23 mouse cellular contexts compared by ENCODE assay signal in genomic region chr17:11161436-11161835, GRCm38 (mm10).
A peak's percentile ranks its signal among the peaks of the same experiment; 100 is the strongest.
DNase-seq lines count a peak whose midpoint lies in the region; TF ChIP-seq lines count a peak whose summit lies in the region.
"Had no signal": no experiment of that assay in that cellular context is flagged by ENCODE, and none has a peak within 500 bp of the region (broad histone marks: within the 10 kb centered on the region; RNA-seq: fewer than 3 reads in every experiment).

No protein-coding gene starts in this region.

- TF ChIP-seq CTCF in layer of hippocampus, adult 2 months (conservative IDR thresholded peaks at IDR 0.05) = no peak

- peak; percentile 49 to 66 for DNase-seq in cerebellum, postnatal 14 days
- no peak for DNase-seq in cerebellum, adult 8-10 months
- DNase-seq in layer of hippocampus, adult 2 months (ENCODE audit: low spot score in 2 of 2) = no peak
- no peak for DNase-seq in layer of hippocampus, postnatal 36 days
- DNase-seq in brain, adult 2 months (ENCODE audit: low read depth, low spot score) = peak; percentile 44
- DNase-seq in mesoderm, embryonic 11.5 days (ENCODE audit: low read depth, low spot score) = peak; percentile 18
- no peak for DNase-seq in frontal cortex, adult 2 months (ENCODE audit: extremely low spot score in 1 of 2, low spot score in 1 of 2)
- DNase-seq: adrenal gland, adult 2 months; B cell, adult 2 months; embryo, embryonic 11 days; gastrocnemius, postnatal 14 days; heart, adult 11 months; kidney, adult 18-20 months; kidney, postnatal 4 days; layer of hippocampus, adult 9-11 months; liver; right cerebral cortex, postnatal 25 days had no signal

- peak overlapping the region; percentile 19; the same call in 1 of the 2 replicates for H3K27ac ChIP-seq in layer of hippocampus, adult 2 months
- H3K27ac ChIP-seq: embryonic facial prominence, embryonic 15.5 days; hindbrain, embryonic 12.5 days; limb, embryonic 10.5 days; liver, embryonic 15.5 days; macrophage; midbrain, embryonic 10.5 days had no signal

- H3K4me3 ChIP-seq in layer of hippocampus, adult 2 months = no peak overlapping the region
- H3K4me3 ChIP-seq: embryonic facial prominence, embryonic 15.5 days; hindbrain, embryonic 12.5 days; limb, embryonic 10.5 days; liver, embryonic 15.5 days; midbrain, embryonic 10.5 days had no signal

Comparison
In these comparisons a context has a peak if more than half of its experiments do, and no peak if none do; other contexts are left out.
1. DNase-seq: peak in cerebellum, postnatal 14 days (2 of 2), brain, adult 2 months (single experiment) and mesoderm, embryonic 11.5 days (single experiment); none in cerebellum, adult 8-10 months (single experiment), layer of hippocampus, adult 2 months (0 of 2), layer of hippocampus, postnatal 36 days (0 of 2) and frontal cortex, adult 2 months (0 of 2).